Mouse (Mus musculus) hindbrain, postnatal 0 days (tissue): ENCODE measurements at regions not wholly inside any gene's neighbourhood (a gene's known extent, or its start where the extent isn't known, plus 50 kb on each side); places are given as distances from the start of the nearest gene placed in this dataset.
A peak's percentile ranks its signal among the peaks of the same experiment; 100 is the strongest.
"Not testable (repeated sequence)": the region's sequence is repeated elsewhere in the genome, so short reads cannot be mapped to it uniquely, and the experiment has no call there.

Experiments
- ATAC-seq: fragments of 200-750 bp; cut with Nextera tagmentation; 2 replicates; pipeline ENCODE4 v1.8.0; 2017; ENCODE audit warnings: mild to moderate bottlenecking, moderate TSS enrichment, moderate library complexity
- DNase-seq: peaks from one replicate; pipeline ENCODE4 v3.0.0-alpha.2; 2015; ENCODE audit warnings: low spot score
- H3K27ac ChIP-seq: fragments of 300-500 bp; sonication (generic); 2 replicates; pipeline ENCODE4 v1.5.1; 2014; ENCODE audit warnings: mild to moderate bottlenecking
- H3K27me3 ChIP-seq: fragments of 300-500 bp; sonication (generic); 2 replicates; pipeline ENCODE4 v1.6.1; 2014; ENCODE audit warnings: low read length, mixed read lengths; ENCODE audit not compliant: insufficient read depth
- H3K36me3 ChIP-seq: fragments of 300-500 bp; sonication (generic); 2 replicates; pipeline ENCODE4 v1.6.1; 2014; ENCODE audit warnings: low read length, mixed read lengths; ENCODE audit not compliant: insufficient read depth
- H3K4me1 ChIP-seq: fragments of 300-500 bp; sonication (generic); 2 replicates; pipeline ENCODE4 v1.6.1; 2014; ENCODE audit warnings: antibody characterized with exemption, low read length, mixed read lengths; ENCODE audit not compliant: insufficient read depth
- H3K4me2 ChIP-seq: fragments of 300-500 bp; sonication (generic); 2 replicates; pipeline ENCODE4 v1.6.1; 2014; ENCODE audit warnings: low read depth, mild to moderate bottlenecking, low read length, moderate library complexity, mixed read lengths
- H3K4me3 ChIP-seq: fragments of 300-500 bp; sonication (generic); 2 replicates; pipeline ENCODE4 v1.5.1; 2014; ENCODE audit warnings: low read length
- H3K9ac ChIP-seq: fragments of 300-500 bp; sonication (generic); replicated peaks from 2 replicates; pipeline ENCODE4 v1.6.1; 2014; ENCODE audit warnings: mild to moderate bottlenecking, low read length, moderate library complexity, mixed read lengths
- H3K9me3 ChIP-seq: fragments of 300-500 bp; sonication (generic); 2 replicates; pipeline ENCODE4 v1.6.1; 2016; ENCODE audit warnings: low read length, mixed read lengths
- WGBS: fragments of 180-500 bp; shearing (Covaris S2); extraction: QIAGEN DNeasy Blood & Tissue Kit; methylation state at CpG from one replicate; pipeline ENCODE4 v1.1.7; 2014; 5-methylcytosine and 5-hydroxymethylcytosine counted together

- H3K4me1 ChIP-seq, H3K4me2 ChIP-seq, H3K4me3 ChIP-seq, H3K27ac ChIP-seq, DNase-seq, H3K9me3 ChIP-seq, H3K27me3 ChIP-seq, H3K9ac ChIP-seq, ATAC-seq, H3K36me3 ChIP-seq: not testable (repeated sequence)
- WGBS = 100% methylated on average over 1 of the region's 2 CpGs
These were observed 96.7 kb downstream of the Zfp369 start for GRCm38 (mm10) chr13:65375273-65375672.

GRCm38 (mm10) chr13:65379411-65379810, 100.8 kb downstream of the Zfp369 start:
- H3K27ac ChIP-seq, H3K4me2 ChIP-seq, H3K27me3 ChIP-seq, H3K9me3 ChIP-seq, DNase-seq, H3K4me3 ChIP-seq, H3K4me1 ChIP-seq, H3K36me3 ChIP-seq, ATAC-seq, H3K9ac ChIP-seq: not testable (repeated sequence)
- 50% methylated on average over 19 of the region's 21 CpGs for WGBS

GRCm38 (mm10) chr13:65414990-65415389, 97.5 kb upstream of the Gm10139 start:
- H3K9ac ChIP-seq, H3K27me3 ChIP-seq, H3K27ac ChIP-seq, DNase-seq, H3K9me3 ChIP-seq, H3K4me3 ChIP-seq, H3K36me3 ChIP-seq, H3K4me2 ChIP-seq, H3K4me1 ChIP-seq, ATAC-seq: not testable (repeated sequence)
- WGBS = 71% methylated on average over 4 of the region's 4 CpGs

- not testable (repeated sequence) for H3K4me1 ChIP-seq, ATAC-seq, H3K27me3 ChIP-seq, H3K36me3 ChIP-seq, H3K27ac ChIP-seq, H3K9ac ChIP-seq, H3K4me2 ChIP-seq, H3K4me3 ChIP-seq, H3K9me3 ChIP-seq
- peak; percentile 2 for DNase-seq
- 14% methylated on average over 19 of the region's 28 CpGs for WGBS
These were observed 92.3 kb upstream of the Gm10139 start for GRCm38 (mm10) chr13:65420201-65420600.
